Mouse (Mus musculus): ENCODE data around the gene Fam102b. TPM values are rescaled to one million over a fixed set of nuclear protein-coding genes. Genes with fewer than 3 reads are reported as not detected.

Gene Fam102b
- polyA plus RNA-seq, 1 experiment, result 38.4 TPM

DNA sequence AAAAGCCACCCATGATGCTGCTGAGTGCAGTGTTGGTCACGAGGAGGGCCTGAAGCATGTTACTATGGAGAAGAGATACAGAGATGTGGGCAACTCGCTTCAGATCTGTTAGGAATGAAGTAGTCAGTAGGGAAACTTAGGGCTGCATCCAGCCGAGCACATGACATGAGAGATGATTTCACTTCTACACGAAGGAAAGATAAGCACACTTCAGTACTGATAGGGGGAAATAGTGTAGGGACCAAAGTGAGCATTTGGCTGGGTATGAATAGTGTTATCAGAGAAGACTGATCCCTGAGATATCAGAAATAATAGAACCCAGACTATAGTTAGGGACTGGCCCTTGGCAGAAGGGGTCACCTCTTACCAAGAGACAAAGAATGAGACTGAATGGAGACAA lies 14.8 kb downstream of the Fam102b start:
- DNase-seq (ENCODE audit: extremely low spot score in 1 of 2, low spot score in 1 of 2), result no peak

DNA sequence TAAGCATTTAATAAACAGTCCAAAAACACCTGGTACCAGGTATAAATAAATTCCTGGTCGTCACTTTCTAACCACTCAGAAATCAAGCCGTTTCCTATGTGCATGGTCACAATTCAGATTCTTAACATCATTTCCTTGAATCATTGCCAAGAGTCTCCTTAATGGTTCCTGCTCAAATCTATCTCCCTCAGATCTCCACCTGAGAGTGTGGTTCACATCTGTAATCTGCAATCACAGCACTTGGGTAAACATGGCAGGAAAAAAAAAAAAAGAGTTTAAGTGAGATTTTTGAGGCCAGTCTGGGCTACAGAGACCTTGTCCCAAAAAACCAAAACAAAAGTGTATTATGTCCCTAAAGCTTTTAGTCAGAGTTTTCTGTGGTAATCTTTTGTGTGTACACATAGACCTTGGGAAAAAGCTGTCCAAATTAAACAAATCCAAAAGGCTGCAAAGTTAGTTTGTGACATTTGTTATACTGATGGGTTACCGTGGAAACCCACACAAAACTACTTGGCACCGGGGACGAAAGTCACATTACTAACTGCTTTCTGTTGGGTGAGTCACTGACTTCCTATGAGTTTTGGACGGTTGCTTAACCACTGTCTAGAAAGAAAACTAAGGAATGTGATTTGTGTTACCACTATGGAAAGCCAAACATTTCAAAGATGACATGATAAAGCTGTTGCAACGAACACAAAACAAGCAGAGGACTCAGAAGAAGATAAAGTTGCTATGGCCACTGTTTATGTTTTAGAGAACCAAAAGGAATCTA lies 16.7 kb downstream of the Fam102b start:
- DNase-seq (ENCODE audit: extremely low spot score in 1 of 2, low spot score in 1 of 2), result peak in 1 of 2 experiments; percentile 62

- no peak for DNase-seq (ENCODE audit: extremely low spot score in 1 of 2, low spot score in 1 of 2)
These were observed 19.2 kb downstream of the Fam102b start for GRCm38 (mm10) chr3:109008180-109008579.

GRCm38 (mm10) chr3:109005777-109006176 lies 21.6 kb downstream of the Fam102b start:
- no peak for DNase-seq (ENCODE audit: extremely low spot score in 1 of 2, low spot score in 1 of 2)

DNA sequence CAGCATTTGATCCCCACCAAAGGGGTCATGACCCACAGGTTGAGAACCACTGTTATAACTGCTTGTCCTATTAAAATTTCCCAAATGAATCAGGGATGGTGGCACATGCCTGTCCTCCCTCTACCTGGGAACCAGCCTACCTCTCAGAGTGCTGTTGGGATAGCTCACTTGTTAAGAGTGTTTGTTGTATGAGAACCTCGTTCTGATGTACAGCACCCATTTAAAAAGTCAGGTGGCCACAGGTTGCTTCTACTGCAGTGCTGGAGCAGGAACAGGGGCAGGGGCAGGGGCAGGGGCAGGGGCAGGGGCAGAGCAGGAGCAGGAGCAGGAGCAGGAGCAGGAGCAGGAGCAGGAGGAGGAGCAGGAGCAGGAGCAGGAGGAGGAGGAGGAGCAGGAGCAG lies 28.2 kb downstream of the Fam102b start:
- no peak for DNase-seq (ENCODE audit: extremely low spot score in 1 of 2, low spot score in 1 of 2)

DNA sequence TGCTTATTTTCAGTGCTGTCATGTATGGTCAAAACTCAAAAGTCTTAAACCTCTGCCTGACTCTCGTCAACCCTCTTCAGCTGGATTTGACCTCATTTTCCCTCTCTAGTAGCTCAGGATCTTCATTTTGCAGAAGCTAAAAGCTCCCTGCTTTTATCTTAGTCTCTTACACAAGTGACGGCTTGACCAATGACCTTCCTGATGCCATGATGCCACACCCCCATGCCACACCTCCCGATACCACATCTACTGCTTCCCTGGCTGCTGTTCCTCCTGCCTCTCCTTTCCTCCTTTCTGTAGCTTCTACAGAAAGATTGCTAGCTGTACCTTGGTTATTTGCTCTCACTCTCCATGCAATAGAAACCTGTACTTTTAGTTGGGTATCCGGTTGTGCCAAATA lies 29.6 kb downstream of the Fam102b start:
- no peak for DNase-seq (ENCODE audit: extremely low spot score in 1 of 2, low spot score in 1 of 2)

DNA sequence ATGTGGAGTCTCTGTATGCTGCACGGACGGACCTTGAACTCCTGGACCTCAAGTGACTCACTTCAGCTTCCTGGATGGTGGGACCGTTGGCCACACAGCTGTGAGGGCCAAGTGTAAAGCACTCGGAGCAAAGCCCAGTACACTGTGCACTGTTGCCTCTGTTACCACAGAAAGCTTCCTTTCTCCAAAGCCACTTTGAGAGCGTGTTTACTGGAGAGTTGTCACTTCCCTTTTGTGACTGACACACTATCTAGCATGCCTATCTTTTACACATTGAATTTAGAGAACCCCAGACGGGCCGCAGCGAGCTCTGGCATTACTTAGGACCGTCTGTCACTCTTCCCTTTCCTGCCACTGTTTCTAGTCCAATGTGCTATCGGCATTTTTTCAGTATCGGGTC lies 30.1 kb downstream of the Fam102b start:
- no peak for DNase-seq (ENCODE audit: extremely low spot score in 1 of 2, low spot score in 1 of 2)

DNA sequence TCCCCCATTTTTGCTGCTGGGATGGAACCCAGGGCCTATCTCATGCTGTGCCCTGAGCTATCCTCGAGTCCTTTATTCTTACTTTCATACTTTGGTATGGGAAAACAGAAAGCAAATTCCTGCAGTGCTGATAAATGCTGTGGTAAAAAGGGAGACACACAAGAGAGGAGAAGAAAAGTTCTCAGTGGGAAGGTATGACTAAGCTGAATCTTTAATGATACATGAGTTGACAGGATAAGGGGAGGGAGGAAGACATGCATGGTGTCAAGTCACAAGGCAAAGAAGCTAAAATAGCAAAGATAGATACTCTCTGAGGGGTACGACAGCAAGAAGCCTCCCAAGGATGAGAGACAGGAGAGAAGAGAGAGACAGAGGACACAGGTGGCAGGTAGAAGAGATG lies 32.0 kb downstream of the Fam102b start:
- DNase-seq (ENCODE audit: extremely low spot score in 1 of 2, low spot score in 1 of 2), result no peak

- DNase-seq (ENCODE audit: extremely low spot score in 1 of 2, low spot score in 1 of 2), result no peak
These were observed 32.9 kb downstream of the Fam102b start for GRCm38 (mm10) chr3:108994477-108994876.

- DNase-seq (ENCODE audit: extremely low spot score in 1 of 2, low spot score in 1 of 2), result no peak
These were observed 37.3 kb downstream of the Fam102b start for GRCm38 (mm10) chr3:108989971-108990548.

DNA sequence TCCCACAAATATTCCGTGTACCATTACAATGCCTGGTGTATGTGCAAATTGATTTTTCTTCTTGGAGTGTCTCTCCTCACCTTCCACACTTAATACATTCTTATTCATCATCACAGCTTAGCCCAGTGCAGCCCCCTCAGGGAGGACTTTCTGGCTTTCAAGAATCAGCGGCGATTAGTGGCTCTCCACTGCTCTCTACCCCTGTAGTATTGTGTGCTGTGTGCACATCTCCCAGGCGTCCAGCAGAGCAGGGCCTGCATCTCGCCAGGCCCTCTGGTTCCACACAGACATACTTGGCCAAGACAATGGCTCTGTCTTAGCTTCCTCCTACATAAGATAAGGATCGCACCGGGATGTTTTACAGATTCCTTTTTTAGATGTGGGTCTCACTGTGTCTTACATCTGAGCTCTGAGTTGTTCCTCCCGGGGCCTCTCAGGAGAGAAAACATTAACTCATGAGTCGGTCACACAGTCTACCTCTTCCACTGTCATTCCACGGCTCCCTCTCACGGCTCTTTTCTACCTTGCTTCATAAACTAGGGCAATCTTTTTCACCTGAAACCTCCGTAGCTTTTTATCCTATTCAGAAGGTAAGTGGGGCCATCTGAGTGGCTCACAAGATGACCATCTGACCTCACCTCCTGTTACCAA lies 40.3 kb downstream of the Fam102b start:
- no peak for DNase-seq (ENCODE audit: extremely low spot score in 1 of 2, low spot score in 1 of 2)

- DNase-seq (ENCODE audit: extremely low spot score in 1 of 2, low spot score in 1 of 2), result no peak
These were observed 40.9 kb downstream of the Fam102b start for GRCm38 (mm10) chr3:108986534-108986933.

- DNase-seq (ENCODE audit: extremely low spot score in 1 of 2, low spot score in 1 of 2), result no peak
These were observed 43.4 kb downstream of the Fam102b start for GRCm38 (mm10) chr3:108983989-108984388.

DNA sequence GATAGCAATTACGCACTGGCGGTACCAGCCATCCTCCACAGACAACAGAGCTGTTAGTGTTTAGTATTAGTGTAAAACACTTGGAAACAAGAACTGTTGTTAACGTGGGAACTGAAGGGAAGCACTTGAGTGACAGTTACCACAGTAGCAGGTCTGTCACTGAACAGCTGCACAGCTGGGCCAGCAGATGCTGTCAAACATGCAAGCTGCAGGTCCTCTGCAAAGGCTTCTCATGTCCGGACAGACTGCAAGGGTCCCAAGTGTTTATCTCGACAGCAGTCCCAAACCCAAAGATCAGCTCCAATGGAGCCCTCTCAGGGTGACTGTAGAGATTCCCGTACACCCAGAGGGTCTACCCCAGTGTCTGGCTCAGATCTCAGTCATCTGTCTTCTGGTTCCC lies 45.5 kb downstream of the Fam102b start:
- DNase-seq (ENCODE audit: extremely low spot score in 1 of 2, low spot score in 1 of 2), result no peak

- DNase-seq (ENCODE audit: extremely low spot score in 1 of 2, low spot score in 1 of 2), result no peak
These were observed 49.9 kb downstream of the Fam102b start for GRCm38 (mm10) chr3:108977340-108978030.

GRCm38 (mm10) chr3:108974920-108975485 lies 52.4 kb downstream of the Fam102b start:
- peak in 1 of 2 experiments; percentile 25 for DNase-seq (ENCODE audit: extremely low spot score in 1 of 2, low spot score in 1 of 2)

GRCm38 (mm10) chr3:108973980-108974660 lies 53.3 kb downstream of the Fam102b start:
- DNase-seq (ENCODE audit: extremely low spot score in 1 of 2, low spot score in 1 of 2), result no peak

- no peak for DNase-seq (ENCODE audit: extremely low spot score in 1 of 2, low spot score in 1 of 2)
These were observed 61.4 kb downstream of the Fam102b start for GRCm38 (mm10) chr3:108966051-108966450.

- DNase-seq (ENCODE audit: extremely low spot score in 1 of 2, low spot score in 1 of 2), result no peak
These were observed 62.9 kb downstream of the Fam102b start for GRCm38 (mm10) chr3:108964361-108965044.

GRCm38 (mm10) chr3:108963776-108964175 lies 63.6 kb downstream of the Fam102b start:
- DNase-seq (ENCODE audit: extremely low spot score in 1 of 2, low spot score in 1 of 2), result no peak
